Mouse (Mus musculus) heart, embryonic 15.5 days (tissue): ENCODE data around the gene Sirt4. TPM values are rescaled to one million over a fixed set of nuclear protein-coding genes. Genes with fewer than 3 reads are reported as not detected.

Experiments used
- ATAC-seq: fragments of 200-750 bp; cut with Nextera tagmentation; replicated peaks from 2 replicates; pipeline ENCODE4 v1.8.0; 2017; ENCODE audit warnings: low read depth, moderate TSS enrichment; ENCODE audit not compliant: insufficient number of reproducible peaks, insufficient read depth, low FRiP score
- H3K27ac ChIP-seq: fragments of 300-500 bp; sonication (generic); 2 replicates; pipeline ENCODE4 v1.5.1; 2015; ENCODE audit warnings: mild to moderate bottlenecking, inconsistent platforms
- H3K27me3 ChIP-seq: fragments of 300-500 bp; sonication (generic); 2 replicates; pipeline ENCODE4 v1.6.1; 2015; ENCODE audit warnings: inconsistent platforms
- H3K36me3 ChIP-seq: fragments of 300-500 bp; sonication (generic); 2 replicates; pipeline ENCODE4 v1.6.1; 2015; ENCODE audit warnings: mild to moderate bottlenecking, inconsistent platforms
- H3K4me1 ChIP-seq: fragments of 300-500 bp; sonication (generic); replicated peaks from 2 replicates; pipeline ENCODE4 v1.6.1; 2015; ENCODE audit warnings: inconsistent platforms
- H3K4me2 ChIP-seq: fragments of 300-500 bp; sonication (generic); 2 replicates; pipeline ENCODE4 v1.6.1; 2015; ENCODE audit warnings: inconsistent platforms, mild to moderate bottlenecking, moderate library complexity
- H3K4me3 ChIP-seq: fragments of 300-500 bp; sonication (generic); 2 replicates; pipeline ENCODE4 v1.5.1; 2015; ENCODE audit warnings: mild to moderate bottlenecking, inconsistent platforms
- H3K9ac ChIP-seq: fragments of 300-500 bp; sonication (generic); 2 replicates; pipeline ENCODE4 v1.6.1; 2015; ENCODE audit warnings: mild to moderate bottlenecking, inconsistent platforms
- H3K9me3 ChIP-seq: fragments of 300-500 bp; sonication (generic); replicated peaks from 2 replicates; pipeline ENCODE4 v1.6.1; 2016; ENCODE audit warnings: inconsistent platforms
- WGBS: fragments of 180-500 bp; shearing (Covaris S2); methylation state at CpG from one replicate; pipeline ENCODE4 v1.1.7; 2015; ENCODE audit warnings: mixed read lengths; 5-methylcytosine and 5-hydroxymethylcytosine counted together
- polyA plus RNA-seq: library from polyadenylated mRNA; unstranded; fragments of >200 nt; fragmentation: Nextera tagmentation; extraction: Ambion mirVana; gene quantifications from 2 replicates; pipeline ENCODE4 v1.2.1, GENCODE M21; 2015

Gene Sirt4
- polyA plus RNA-seq, 1 experiment from 2014 or later = 20.9 TPM

DNA sequence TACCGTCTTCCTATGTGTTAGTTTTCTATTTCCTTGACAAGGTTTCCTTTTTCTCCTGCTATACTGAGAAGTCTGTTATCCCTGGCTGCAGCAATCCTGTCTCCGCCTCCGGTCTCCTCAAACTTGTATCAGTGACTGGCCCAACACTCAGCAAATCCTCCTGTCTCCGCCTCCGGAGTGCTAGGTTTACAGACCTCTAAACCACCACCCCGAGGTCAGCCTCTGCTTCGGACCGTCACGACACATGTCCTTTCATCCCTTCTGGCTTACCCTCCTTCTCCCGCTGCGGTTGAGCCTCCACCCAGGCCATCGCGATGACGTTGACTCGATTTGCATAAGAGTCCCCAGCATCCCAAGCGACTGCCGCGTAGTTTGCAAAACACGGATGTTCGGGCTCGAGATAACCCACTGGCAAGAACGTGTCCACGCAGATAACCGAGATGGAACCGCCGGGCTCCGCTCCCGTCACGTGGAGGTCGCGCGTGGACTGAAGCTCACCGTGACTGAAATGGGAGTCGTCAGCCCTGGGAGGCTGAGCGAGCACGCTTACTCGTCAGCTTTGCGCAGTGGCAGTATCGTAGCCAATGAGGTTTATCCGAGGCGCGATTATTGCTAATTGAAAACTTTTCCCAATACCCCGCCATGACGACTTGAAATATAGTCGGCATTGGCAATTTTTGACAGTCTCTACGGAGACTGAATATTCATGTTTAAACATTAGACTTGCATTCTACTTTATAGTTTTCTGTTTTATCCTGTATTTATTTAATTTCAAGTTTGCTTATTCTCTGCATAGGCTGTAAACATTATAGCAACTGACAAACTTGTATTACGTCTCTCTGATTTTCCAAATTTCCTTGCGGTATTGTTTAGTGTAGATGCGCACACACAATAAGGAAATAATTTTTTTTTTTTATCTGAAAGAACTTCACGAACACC is 5.4 kb upstream of the Sirt4 start:
- Histone ChIP-seq H3K27ac (peak overlapping the region; percentile 100), H3K4me3 (peak overlapping the region; percentile 50), H3K4me1 (peaks cover 38% of the 10 kb centered on the region), H3K36me3 (no peaks in the 10 kb centered on the region), H3K27me3 (no peaks in the 10 kb centered on the region), H3K9me3 (no peaks in the 10 kb centered on the region), H3K9ac (peak overlapping the region; percentile 92), H3K4me2 (peak overlapping the region; percentile 72)
- peak; percentile 76 for ATAC-seq
- WGBS = under 1% methylated on average over 50 of the region's 50 CpGs

DNA sequence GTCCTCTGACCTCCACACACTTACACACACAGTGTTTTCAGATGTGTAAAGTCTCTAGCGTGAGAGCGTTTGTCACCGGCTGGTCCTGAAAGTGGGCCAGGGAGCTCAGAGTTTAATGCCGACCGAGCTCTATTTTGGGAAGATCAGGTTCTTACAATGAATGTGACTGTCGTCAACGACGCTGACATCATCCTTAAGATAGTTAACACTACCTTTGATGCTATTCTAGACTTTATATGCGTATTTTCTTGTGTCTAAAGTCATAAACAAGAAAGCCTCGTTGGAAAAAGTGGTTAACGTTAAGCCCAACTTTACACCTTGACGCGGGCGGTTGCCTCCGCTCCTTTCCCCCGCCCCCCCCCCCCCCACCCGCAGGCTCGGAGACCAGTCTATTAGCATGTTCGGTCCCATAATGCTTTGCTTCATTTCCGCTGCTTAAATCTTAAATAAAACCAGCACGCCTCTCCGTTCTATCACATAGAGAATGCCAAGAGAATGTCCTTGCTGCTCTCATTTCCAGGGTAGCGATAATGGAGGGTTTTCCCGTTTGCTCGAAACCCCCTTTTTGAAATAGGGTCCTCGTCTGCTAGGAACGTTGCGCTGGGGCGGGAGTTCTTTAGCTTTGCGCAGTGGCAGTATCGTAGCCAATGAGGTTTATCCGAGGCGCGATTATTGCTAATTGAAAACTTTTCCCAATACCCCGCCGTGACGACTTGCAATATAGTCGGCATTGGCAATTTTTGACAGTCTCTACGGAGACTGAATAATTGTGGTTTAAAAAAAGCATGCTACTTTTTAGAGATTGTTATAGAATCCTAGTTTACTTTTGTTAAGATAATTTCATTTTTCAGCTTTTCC is 4.5 kb upstream of the Sirt4 start:
- peak; percentile 64 for ATAC-seq

DNA sequence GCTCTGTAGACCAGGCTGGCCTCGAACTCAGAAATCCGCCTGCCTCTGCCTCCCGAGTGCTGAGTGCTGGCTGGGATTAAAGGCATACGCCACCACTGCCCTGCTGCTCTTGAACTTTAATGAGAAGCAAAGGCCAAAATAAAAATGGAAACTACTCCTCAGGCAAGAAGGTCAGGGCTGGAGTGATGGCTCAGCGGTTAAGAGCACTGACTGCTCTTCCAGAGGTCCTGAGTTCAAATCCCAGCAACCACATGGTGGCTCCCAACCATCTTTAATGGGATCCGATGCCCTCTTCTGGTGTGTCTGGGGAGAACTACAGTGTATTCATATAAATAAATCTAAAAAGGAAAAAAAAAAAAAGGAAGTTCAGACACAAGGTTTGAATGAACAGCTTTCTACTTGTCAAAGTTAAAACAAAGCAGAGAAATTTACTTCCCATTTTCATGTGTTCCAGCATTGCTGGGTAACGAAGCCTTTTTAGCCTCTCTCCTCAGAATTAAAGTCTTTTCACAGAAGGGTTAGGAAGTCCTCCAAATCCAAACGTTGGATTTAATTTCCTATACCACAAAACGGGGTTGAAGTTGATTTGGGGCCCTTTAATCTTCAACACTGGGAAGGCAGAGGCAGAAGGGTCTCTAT is 3.5 kb upstream of the Sirt4 start:
- H3K9me3 ChIP-seq = no peaks in the 10 kb centered on the region
- ATAC-seq = no peak
- H3K4me2 ChIP-seq = peak overlapping the region; percentile 72
- peaks cover 35% of the 10 kb centered on the region for H3K4me1 ChIP-seq
- 76% methylated on average over 9 of the region's 9 CpGs for WGBS
- no peak overlapping the region for H3K4me3 ChIP-seq
- H3K9ac ChIP-seq = no peak overlapping the region
- H3K27ac ChIP-seq = peak overlapping the region; percentile 100
- no peaks in the 10 kb centered on the region for H3K27me3 ChIP-seq
- no peaks in the 10 kb centered on the region for H3K36me3 ChIP-seq

More for the DNA sequence above, 4.5 kb upstream of the Sirt4 start:
- WGBS = under 1% methylated on average over 39 of the region's 39 CpGs
- Histone ChIP-seq H3K9ac (peak overlapping the region; percentile 92), H3K36me3 (no peaks in the 10 kb centered on the region), H3K4me2 (peak overlapping the region; percentile 72), H3K9me3 (no peaks in the 10 kb centered on the region), H3K27ac (peak overlapping the region; percentile 100), H3K4me1 (peaks cover 43% of the 10 kb centered on the region), H3K4me3 (peak overlapping the region; percentile 50), H3K27me3 (no peaks in the 10 kb centered on the region)

DNA sequence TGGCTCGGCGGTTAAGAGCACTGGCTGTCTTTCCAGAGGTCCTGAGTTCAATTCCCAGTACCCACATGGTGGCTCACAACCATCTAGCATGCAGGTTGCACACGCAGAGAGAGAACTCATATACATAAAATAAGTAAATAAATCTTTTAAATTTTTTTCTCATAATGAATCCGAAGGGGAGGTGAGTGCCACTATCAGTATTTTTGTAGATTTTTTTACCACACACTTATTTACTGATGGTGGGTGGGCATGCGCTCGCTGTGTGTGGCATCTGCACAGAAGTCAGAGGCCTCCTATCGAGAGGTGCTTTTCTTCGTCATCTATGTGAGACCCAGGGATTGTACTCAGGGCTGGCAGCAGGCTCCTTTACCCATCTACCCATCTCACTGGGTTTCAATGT is 2.8 kb upstream of the Sirt4 start:
- H3K36me3 ChIP-seq = no peaks in the 10 kb centered on the region
- no peaks in the 10 kb centered on the region for H3K27me3 ChIP-seq
- 88% methylated on average over 8 of the region's 8 CpGs for WGBS
- peaks cover 37% of the 10 kb centered on the region for H3K4me1 ChIP-seq
- H3K27ac ChIP-seq = no peak overlapping the region
- no peak overlapping the region for H3K4me3 ChIP-seq
- H3K9me3 ChIP-seq = no peaks in the 10 kb centered on the region
- H3K4me2 ChIP-seq = no peak overlapping the region
- H3K9ac ChIP-seq = no peak overlapping the region
- ATAC-seq = no peak

DNA sequence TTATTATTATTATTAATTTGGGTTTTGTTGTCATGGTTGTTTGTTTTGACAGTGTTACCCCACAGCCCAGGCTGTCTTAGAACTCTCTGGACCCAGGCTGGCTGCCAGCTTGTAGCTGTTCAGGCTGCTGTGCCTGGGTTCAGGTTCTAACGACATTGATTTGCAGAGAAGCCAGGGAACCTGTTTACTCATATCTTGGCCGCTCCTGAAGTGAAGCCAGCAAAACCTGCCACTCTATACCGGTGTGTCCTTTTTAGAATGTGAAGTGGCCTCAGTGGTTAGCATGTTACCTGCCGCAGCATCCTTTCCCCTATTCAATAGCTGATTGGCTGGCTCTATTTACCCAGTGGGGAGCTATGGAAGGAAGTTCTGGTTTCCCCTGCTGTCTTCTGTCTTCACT is 2.2 kb upstream of the Sirt4 start:
- Histone ChIP-seq H3K27me3 (no peaks in the 10 kb centered on the region), H3K4me1 (peaks cover 34% of the 10 kb centered on the region), H3K36me3 (no peaks in the 10 kb centered on the region), H3K4me2 (no peak overlapping the region), H3K9me3 (no peaks in the 10 kb centered on the region), H3K27ac (no peak overlapping the region), H3K4me3 (no peak overlapping the region), H3K9ac (no peak overlapping the region)
- no peak for ATAC-seq
- 49% methylated on average over 4 of the region's 4 CpGs for WGBS

DNA sequence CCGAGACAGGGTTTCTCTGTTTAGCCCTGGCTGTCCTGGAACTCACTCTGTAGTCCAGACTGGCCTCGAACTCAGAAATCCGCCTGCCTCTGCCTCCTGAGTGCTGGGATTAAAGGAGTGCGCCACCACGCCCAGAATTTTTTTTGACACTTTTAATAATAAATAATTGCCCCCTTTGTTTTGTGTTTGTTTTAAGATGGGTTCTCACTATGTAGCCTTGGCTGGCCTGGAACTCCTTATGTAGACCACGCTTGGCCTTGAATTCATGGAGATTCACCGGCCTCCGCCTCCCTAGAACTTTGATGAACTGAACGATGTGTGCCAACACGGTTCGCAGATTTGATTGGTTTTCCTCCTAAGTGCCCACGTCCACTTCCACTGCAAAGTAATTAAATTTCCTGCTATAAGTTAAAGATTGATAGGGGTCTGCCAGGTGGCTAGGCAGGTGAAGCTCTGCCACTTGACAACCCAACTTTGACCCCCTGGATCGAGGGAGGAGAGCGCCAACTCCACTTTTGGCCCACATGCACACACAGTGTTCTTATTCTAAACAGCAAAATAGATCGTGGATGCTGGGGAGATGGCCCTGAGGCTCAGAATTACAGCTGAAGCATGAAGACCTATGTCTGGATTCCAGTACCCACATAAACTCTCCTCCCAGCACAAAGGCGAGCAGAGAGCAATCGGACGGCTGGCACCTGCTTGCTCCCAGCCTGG is 1.1 kb upstream of the Sirt4 start:
- no peak for ATAC-seq
- Histone ChIP-seq H3K4me1 (peaks cover 24% of the 10 kb centered on the region), H3K36me3 (no peaks in the 10 kb centered on the region), H3K27me3 (no peaks in the 10 kb centered on the region), H3K4me2 (no peak overlapping the region), H3K9me3 (no peaks in the 10 kb centered on the region), H3K4me3 (no peak overlapping the region), H3K27ac (no peak overlapping the region), H3K9ac (no peak overlapping the region)
- 84% methylated on average over 18 of the region's 18 CpGs for WGBS

DNA sequence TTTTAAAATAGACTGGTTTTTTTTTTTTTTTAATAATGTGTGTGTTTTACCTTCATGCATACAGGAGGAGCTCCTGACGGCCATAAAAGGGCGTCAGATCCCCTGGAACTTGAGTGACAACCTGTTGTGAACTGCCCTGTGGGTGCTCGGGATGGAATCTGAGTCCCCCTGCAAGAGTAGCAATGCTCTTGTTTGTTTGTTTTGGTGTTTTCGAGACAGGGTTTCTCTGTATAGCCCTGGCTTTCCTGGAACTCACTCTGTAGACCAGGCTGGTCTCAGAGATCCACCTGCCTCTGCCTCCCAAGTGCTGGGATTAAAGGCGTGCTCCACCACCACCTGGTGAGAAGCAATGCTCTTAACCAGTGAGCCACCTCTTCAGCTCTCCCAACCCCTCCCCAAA is 471 bp upstream of the Sirt4 start:
- no peak for ATAC-seq
- peak overlapping the region; percentile 56 for H3K4me3 ChIP-seq
- H3K27me3 ChIP-seq = no peaks in the 10 kb centered on the region
- no peaks in the 10 kb centered on the region for H3K9me3 ChIP-seq
- H3K4me1 ChIP-seq = peaks cover 23% of the 10 kb centered on the region
- 67% methylated on average over 5 of the region's 5 CpGs for WGBS
- H3K36me3 ChIP-seq = no peaks in the 10 kb centered on the region
- peak overlapping the region; percentile 73 for H3K4me2 ChIP-seq
- H3K9ac ChIP-seq = peak overlapping the region; percentile 70
- H3K27ac ChIP-seq = no peak overlapping the region; the same call in 1 of the 2 replicates

DNA sequence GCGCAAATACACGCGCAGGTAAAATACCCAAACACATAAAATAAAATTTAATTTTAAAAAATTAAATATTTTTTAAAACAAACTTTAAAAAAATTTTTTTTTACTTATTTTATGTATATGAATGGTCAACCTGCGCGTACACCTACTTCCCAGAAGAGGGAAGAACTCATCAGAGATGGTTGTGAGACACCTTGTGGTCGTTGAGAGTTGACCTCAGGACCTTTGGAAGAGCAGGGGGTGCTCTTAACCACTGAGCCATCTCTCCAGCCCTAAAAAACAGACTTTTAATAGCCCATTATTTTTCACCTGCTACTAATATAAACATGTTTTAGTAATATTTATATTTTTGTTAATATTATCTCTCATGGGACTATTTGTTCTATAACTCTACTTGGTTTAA is 1.1 kb downstream of the Sirt4 start:
- 50% methylated on average over 6 of the region's 6 CpGs for WGBS

DNA sequence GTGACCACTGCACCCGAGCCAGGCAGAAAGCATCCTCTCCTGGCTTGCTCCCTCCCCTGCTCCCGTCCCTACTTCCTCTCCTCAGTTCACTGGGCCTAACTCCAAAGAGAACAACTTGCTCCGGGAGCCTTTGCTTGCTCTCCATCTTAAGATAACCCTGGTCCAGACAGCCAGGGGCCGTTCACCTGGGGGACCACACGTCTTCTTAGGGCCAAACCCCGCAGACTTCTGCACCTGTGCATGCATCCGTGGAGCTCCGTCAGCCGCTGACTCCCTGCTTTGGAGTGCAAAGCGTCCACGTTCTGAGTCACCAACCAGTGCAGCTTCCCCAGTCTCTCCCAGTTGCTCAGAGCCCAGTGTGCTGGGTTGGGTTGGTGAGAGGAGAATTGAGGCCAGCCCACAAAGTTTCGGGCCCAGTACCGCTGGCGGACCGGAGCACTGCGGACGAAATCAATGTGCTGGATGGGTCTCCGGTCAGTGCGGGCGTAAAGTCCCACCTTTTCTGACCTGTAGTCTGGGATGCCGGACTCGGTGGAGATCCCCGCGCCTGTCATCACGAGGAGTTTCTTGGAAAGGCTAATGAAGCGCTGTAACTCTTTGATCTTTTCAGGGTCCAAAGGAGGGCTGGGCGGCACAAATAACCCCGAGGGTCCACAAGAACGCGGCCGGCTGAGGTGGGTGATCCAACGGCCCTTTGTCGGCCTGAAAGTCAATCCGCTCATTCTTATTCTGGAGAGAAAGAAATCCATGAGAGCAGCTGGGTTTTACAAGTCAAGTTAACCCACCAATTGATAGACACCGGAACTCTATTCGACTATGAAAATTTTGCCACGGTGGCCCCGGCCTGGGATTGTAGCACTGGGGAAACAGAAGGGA is 1.9 kb downstream of the Sirt4 start:
- WGBS = 54% methylated on average over 38 of the region's 38 CpGs
- peaks cover 17% of the 10 kb centered on the region for H3K4me1 ChIP-seq
- H3K9me3 ChIP-seq = no peaks in the 10 kb centered on the region
- no peaks in the 10 kb centered on the region for H3K27me3 ChIP-seq
- no peak overlapping the region for H3K9ac ChIP-seq
- H3K4me2 ChIP-seq = peak overlapping the region; percentile 13; the same call in 1 of the 2 replicates
- ATAC-seq = no peak
- no peaks in the 10 kb centered on the region for H3K36me3 ChIP-seq
- H3K27ac ChIP-seq = no peak overlapping the region
- H3K4me3 ChIP-seq = no peak overlapping the region

More for the DNA sequence above, 1.1 kb downstream of the Sirt4 start:
- Histone ChIP-seq H3K4me1 (peaks cover 18% of the 10 kb centered on the region), H3K9me3 (no peaks in the 10 kb centered on the region), H3K9ac (no peak overlapping the region), H3K27ac (no peak overlapping the region), H3K36me3 (no peaks in the 10 kb centered on the region), H3K4me3 (no peak overlapping the region), H3K27me3 (no peaks in the 10 kb centered on the region), H3K4me2 (no peak overlapping the region)
- no peak for ATAC-seq

DNA sequence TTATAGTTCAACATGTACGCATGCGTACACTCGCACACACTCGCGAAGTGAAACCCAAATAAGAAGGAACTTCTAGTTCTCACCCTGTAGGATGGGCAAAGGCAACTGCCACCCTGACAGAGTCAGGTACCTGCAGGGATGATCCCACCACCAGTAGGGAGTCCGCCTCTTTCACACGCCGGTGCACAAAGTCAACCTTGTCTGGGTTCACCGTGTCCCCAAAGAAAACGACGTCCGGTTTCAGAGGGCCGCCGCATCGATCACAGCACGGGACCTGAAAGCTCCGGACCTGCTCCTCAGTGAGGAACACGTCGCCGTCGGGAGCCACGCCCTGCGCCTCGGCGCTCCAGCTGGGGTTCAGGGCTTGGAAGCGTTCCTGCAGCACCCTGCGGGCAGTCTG is 4.4 kb downstream of the Sirt4 start:
- H3K27ac ChIP-seq = no peak overlapping the region
- H3K36me3 ChIP-seq = no peaks in the 10 kb centered on the region
- no peaks in the 10 kb centered on the region for H3K27me3 ChIP-seq
- no peaks in the 10 kb centered on the region for H3K9me3 ChIP-seq
- H3K4me2 ChIP-seq = peak overlapping the region; percentile 50
- peaks cover 27% of the 10 kb centered on the region for H3K4me1 ChIP-seq
- ATAC-seq = no peak
- no peak overlapping the region; the same call in 1 of the 2 replicates for H3K9ac ChIP-seq
- WGBS = 33% methylated on average over 27 of the region's 27 CpGs
- H3K4me3 ChIP-seq = peak overlapping the region; percentile 25
